Mouse (Mus musculus) liver, embryonic 13.5 days (tissue): Measurements from ENCODE around the gene Cd300a. TPM values are rescaled to one million over a fixed set of nuclear protein-coding genes. Genes with fewer than 3 reads are reported as not detected.
"Not testable (repeated sequence)": the region's sequence is repeated elsewhere in the genome, so short reads cannot be mapped to it uniquely, and the experiment has no call there.

ENCODE experiments used
- ATAC-seq: fragments of 200-750 bp; cut with Nextera tagmentation; 2 replicates; pipeline ENCODE4 v1.8.0; 2017; ENCODE audit warnings: low read depth, mild to moderate bottlenecking, moderate number of reproducible peaks, moderate library complexity
- DNase-seq: peaks from one replicate; pipeline ENCODE4 v3.0.0; 2022
- H3K27ac ChIP-seq: fragments of 300-500 bp; sonication (generic); 2 replicates; pipeline ENCODE4 v1.5.1; 2015; ENCODE audit warnings: moderate library complexity, mild to moderate bottlenecking, inconsistent platforms
- H3K27me3 ChIP-seq: fragments of 300-500 bp; sonication (generic); 2 replicates; pipeline ENCODE4 v1.6.1; 2015; ENCODE audit warnings: mild to moderate bottlenecking, inconsistent platforms
- H3K36me3 ChIP-seq: fragments of 300-500 bp; sonication (generic); 2 replicates; pipeline ENCODE4 v1.6.1; 2015; ENCODE audit warnings: mild to moderate bottlenecking, inconsistent platforms
- H3K4me1 ChIP-seq: fragments of 300-500 bp; sonication (generic); replicated peaks from 2 replicates; pipeline ENCODE4 v1.6.1; 2015; ENCODE audit warnings: inconsistent platforms
- H3K4me2 ChIP-seq: fragments of 300-500 bp; sonication (generic); 2 replicates; pipeline ENCODE4 v1.6.1; 2015; ENCODE audit warnings: inconsistent platforms, mild to moderate bottlenecking, moderate library complexity
- H3K4me3 ChIP-seq: fragments of 300-500 bp; sonication (generic); replicated peaks from 2 replicates; pipeline ENCODE4 v1.5.1; 2015; ENCODE audit warnings: mild to moderate bottlenecking, inconsistent platforms
- H3K9ac ChIP-seq: fragments of 300-500 bp; sonication (generic); 2 replicates; pipeline ENCODE4 v1.6.1; 2015; ENCODE audit warnings: mild to moderate bottlenecking, inconsistent platforms
- H3K9me3 ChIP-seq: fragments of 300-500 bp; sonication (generic); replicated peaks from 2 replicates; pipeline ENCODE4 v1.6.1; 2016; ENCODE audit warnings: inconsistent platforms
- WGBS: fragments of 180-500 bp; shearing (Covaris S2); methylation state at CpG from one replicate; pipeline ENCODE4 v1.1.7; 2015; ENCODE audit not compliant: insufficient replicate concordance; 5-methylcytosine and 5-hydroxymethylcytosine counted together
- polyA plus RNA-seq: library from polyadenylated mRNA; unstranded; fragments of >200 nt; fragmentation: Nextera tagmentation; extraction: Ambion mirVana; gene quantifications from 2 replicates; pipeline ENCODE4 v1.2.1, GENCODE M21; 2015

Gene Cd300a
- polyA plus RNA-seq, 1 experiment from 2014 or later = 5.5 TPM

DNA sequence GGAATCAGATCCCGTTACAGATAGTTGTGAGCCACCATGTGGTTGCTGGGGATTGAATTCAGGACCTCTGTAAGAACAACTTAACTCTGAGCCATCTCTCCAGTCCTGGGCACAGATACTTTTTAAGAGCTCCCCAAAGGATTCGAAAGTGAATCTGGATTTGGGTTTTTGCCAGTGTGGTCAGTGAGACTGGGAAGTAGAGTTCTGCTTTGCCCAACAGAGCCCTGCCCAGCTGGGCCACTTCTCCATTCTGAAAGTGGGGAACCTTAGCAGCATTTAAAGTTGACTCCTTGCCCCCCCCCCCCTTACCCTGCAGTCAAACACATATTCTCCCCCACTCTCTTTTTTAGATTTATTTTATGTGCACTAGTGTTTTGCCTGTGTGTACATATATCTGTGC, 10.2 kb upstream of the Cd300a start:
- Histone ChIP-seq H3K4me1 (peaks cover 28% of the 10 kb centered on the region), H3K4me3 (no peak overlapping the region), H3K9ac (no peak overlapping the region), H3K36me3 (no peaks in the 10 kb centered on the region), H3K4me2 (no peak overlapping the region), H3K9me3 (no peaks in the 10 kb centered on the region), H3K27me3 (no peaks in the 10 kb centered on the region), H3K27ac (no peak overlapping the region)
- 43% methylated on average over 2 of the region's 2 CpGs for WGBS
- no peak for DNase-seq
- ATAC-seq = no peak

DNA sequence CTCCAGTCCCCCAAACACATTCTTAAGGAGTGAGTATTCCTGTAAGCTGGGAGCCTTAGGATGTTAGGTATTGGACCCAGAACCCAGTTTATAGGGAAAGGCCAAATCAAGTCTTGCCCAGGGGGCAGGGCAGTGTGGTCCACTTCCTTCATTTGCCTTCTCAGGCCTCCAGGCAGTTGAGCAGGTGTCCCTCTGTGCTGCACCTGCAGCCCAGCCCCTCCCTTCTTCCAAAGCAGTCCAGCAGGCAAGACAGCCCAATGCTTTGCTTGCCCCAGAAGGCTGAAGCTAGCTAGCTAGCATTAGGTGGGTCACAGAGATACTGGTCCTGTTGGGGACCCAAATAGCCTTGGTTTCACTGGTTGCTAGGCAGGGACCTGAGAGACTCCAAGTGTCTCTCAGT, 9.7 kb upstream of the Cd300a start:
- no peak overlapping the region for H3K27ac ChIP-seq

DNA sequence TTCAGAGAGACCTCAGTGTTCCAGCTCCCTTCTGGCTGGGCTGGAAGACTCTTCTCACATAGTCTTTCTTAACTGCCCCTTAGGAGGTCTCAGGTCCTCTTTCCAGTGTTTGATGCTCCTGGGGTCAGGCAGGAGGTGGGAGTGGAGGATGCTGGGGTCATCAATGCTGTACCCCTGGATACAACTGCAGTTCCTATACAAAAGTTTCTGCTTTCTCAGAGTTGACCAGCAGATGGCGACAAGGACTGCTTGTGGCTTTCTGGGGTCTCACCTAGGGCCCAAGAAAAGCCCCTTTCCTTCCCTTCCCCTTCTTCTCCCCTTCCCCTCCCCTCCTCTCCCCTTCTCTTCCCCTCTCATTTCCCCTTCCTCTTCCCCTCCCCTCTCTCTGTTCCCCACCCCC, 9.3 kb upstream of the Cd300a start:
- H3K4me2 ChIP-seq = no peak overlapping the region
- H3K9ac ChIP-seq = no peak overlapping the region
- no peak overlapping the region for H3K4me3 ChIP-seq
- DNase-seq (no peak), ATAC-seq (no peak)
- 0% methylated on average over 1 of the region's 1 CpGs for WGBS
- H3K36me3 ChIP-seq = no peaks in the 10 kb centered on the region
- no peaks in the 10 kb centered on the region for H3K9me3 ChIP-seq
- H3K4me1 ChIP-seq = peaks cover 24% of the 10 kb centered on the region; the same call in 1 of the 2 replicates
- H3K27ac ChIP-seq = no peak overlapping the region
- no peaks in the 10 kb centered on the region for H3K27me3 ChIP-seq

More for the DNA sequence above, 9.7 kb upstream of the Cd300a start:
- ATAC-seq (no peak), DNase-seq (no peak)
- H3K4me1 ChIP-seq = peaks cover 24% of the 10 kb centered on the region
- no peaks in the 10 kb centered on the region for H3K9me3 ChIP-seq
- H3K4me2 ChIP-seq = no peak overlapping the region
- no peaks in the 10 kb centered on the region for H3K36me3 ChIP-seq
- no peaks in the 10 kb centered on the region for H3K27me3 ChIP-seq
- H3K9ac ChIP-seq = no peak overlapping the region
- H3K4me3 ChIP-seq = no peak overlapping the region

DNA sequence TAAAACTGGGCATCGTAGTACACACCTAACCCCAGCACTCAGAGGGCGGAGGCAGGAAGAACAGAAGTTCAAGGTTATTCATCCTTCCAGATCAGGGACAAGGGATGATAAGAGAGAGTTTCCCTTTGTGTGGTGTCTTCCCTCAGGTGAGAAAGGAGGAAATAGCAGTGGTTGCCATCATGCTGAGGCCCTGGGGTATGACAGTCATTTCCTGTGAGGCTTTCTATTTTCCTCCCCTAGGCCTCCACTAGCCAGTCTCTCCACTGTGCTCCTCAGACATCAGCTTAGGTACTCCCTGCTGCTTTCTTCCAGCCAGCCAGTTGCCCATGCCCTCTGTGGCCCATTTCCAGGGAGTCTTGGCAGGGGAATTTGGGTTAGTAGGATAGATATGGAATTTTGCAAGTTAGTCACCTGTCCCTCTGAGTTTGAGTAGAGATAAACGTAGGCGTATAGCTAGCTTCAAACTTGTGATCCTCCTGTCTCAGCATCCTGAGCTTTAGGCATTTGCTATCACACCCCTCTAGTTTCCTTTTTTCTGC, 6.5 kb upstream of the Cd300a start:
- Histone ChIP-seq H3K9ac (no peak overlapping the region), H3K4me2 (no peak overlapping the region), H3K4me3 (no peak overlapping the region), H3K9me3 (no peaks in the 10 kb centered on the region), H3K27me3 (no peaks in the 10 kb centered on the region), H3K27ac (no peak overlapping the region), H3K4me1 (peaks cover 14% of the 10 kb centered on the region), H3K36me3 (no peaks in the 10 kb centered on the region)
- 73% methylated on average over 4 of the region's 4 CpGs for WGBS
- DNase-seq = no peak
- no peak for ATAC-seq

DNA sequence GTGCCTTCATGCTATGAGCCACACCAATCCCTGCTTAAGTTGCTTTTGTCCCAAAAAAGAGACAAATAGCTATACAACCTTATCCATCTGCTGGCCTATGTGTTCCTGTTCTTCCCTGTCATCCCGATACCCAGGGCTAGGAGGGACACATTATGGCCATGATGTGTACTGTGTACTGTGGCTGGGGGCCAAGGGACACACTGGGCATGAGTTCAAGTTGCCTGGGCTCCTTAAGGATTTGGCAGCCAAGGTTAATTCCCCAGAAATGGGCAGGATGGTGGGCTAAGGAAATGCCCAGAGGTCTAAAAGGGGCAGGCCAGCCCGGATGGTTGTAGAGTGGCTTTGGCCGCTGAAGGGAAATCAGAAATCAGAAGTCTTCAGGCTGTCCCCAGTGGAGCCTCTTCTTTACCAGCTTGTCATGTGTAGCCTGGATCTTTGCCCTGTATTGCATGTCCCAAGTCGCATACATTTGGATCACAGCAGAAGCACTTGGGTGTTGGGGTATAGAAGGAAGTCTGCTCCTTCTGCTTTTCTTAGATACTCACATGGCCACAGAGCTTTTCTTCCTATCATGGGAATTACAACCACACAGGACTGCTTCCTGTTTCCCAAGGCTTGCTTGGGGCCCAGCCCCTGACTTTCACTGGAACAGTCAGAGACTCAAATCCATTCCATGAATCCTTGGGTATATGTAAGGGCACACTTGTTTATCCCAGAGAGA, 5.3 kb upstream of the Cd300a start:
- H3K9ac ChIP-seq = no peak overlapping the region
- no peaks in the 10 kb centered on the region for H3K36me3 ChIP-seq
- DNase-seq (no peak), ATAC-seq (no peak)
- no peaks in the 10 kb centered on the region for H3K27me3 ChIP-seq
- no peak overlapping the region for H3K4me2 ChIP-seq
- WGBS = 44% methylated on average over 4 of the region's 4 CpGs
- H3K27ac ChIP-seq = 0 out of 2 replicates have a peak overlapping the region, but pooled peaks have one; percentile 5
- H3K4me1 ChIP-seq = peaks cover 14% of the 10 kb centered on the region
- no peaks in the 10 kb centered on the region for H3K9me3 ChIP-seq
- H3K4me3 ChIP-seq = no peak overlapping the region

DNA sequence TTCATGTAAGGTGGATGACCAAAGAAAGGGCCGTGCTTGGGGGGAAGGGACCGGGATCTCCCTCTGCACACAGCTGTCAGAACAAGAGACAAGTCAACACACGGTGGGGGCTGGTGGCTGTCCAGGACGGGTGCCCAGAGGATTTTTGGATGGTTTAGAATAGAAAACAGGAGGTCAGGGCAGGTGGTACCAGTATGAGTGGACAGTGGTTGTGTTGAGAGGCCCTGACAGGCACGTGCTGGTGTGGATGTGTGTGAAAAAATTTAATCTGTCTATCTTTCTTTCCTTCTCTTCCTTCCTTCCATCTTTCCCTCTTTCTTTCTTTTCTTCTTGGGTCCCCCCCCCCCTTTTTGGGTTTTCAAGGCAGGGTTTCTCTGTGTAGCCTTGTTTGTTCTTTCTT, 701 bp downstream of the Cd300a start:
- peak overlapping the region; percentile 23 for H3K4me2 ChIP-seq
- H3K9me3 ChIP-seq = no peaks in the 10 kb centered on the region
- WGBS = 24% methylated on average over 5 of the region's 5 CpGs
- no peak overlapping the region for H3K27ac ChIP-seq
- H3K27me3 ChIP-seq = no peaks in the 10 kb centered on the region
- ATAC-seq (no peak), DNase-seq (no peak)
- no peaks in the 10 kb centered on the region for H3K36me3 ChIP-seq
- H3K4me3 ChIP-seq = peak overlapping the region; percentile 30
- H3K9ac ChIP-seq = peak overlapping the region; percentile 22; the same call in 1 of the 2 replicates
- peaks cover 5% of the 10 kb centered on the region for H3K4me1 ChIP-seq

DNA sequence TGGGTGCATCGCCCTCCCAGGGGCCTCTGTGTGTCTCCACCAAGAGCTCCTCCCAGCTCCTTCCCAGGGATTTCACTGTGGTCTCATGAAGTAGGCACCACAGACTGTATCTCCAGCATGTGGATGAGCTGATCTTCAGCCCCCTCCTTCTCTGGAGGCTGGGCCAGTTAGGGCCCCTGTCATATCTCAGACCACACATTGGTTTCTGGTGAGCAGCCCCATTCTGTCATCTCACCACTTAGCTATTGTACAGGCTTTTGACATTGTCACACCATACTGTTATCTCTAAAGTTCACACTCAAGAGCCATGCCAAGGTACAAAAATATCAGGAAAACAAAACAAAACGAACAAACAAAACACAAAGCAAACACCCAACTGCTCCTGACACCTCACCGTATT, 6.2 kb downstream of the Cd300a start:
- 28% methylated on average over 3 of the region's 3 CpGs for WGBS
- ATAC-seq (peak; percentile 92), DNase-seq (peak; percentile 48)
- no peak overlapping the region for H3K9ac ChIP-seq
- no peak overlapping the region for H3K4me2 ChIP-seq
- H3K4me1 ChIP-seq = peaks cover 23% of the 10 kb centered on the region
- peak overlapping the region; percentile 70 for H3K27ac ChIP-seq
- no peak overlapping the region for H3K4me3 ChIP-seq
- H3K9me3 ChIP-seq = no peaks in the 10 kb centered on the region
- no peaks in the 10 kb centered on the region for H3K27me3 ChIP-seq
- no peaks in the 10 kb centered on the region for H3K36me3 ChIP-seq

DNA sequence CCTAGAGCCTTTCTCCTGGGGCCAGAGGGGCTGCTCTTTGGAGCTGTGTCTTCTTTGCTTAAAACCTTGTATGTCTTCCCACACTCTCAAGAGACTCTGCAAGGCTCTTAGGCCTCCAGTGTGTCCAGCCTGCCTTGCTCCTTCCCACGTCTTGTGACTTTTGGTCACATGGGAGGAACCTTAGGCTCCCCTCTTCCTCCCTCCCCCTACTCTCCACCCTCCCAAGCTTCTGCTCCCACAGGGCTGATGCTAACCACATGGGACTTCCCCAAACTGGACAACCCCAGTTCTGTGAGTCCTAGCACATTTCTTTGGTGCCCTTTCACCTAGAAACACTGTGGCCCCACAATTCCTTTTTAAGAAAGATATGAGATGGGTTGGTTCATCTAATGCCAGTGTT, 8.2 kb downstream of the Cd300a start:
- H3K36me3 ChIP-seq = no peaks in the 10 kb centered on the region
- no peak overlapping the region for H3K9ac ChIP-seq
- H3K4me1 ChIP-seq = peaks cover 23% of the 10 kb centered on the region
- H3K4me3 ChIP-seq = no peak overlapping the region
- no peaks in the 10 kb centered on the region for H3K9me3 ChIP-seq
- WGBS = 21% methylated on average over 1 of the region's 1 CpGs
- no peaks in the 10 kb centered on the region for H3K27me3 ChIP-seq
- no peak for DNase-seq
- peak overlapping the region; percentile 47 for H3K27ac ChIP-seq
- H3K4me2 ChIP-seq = no peak overlapping the region
- no peak for ATAC-seq

DNA sequence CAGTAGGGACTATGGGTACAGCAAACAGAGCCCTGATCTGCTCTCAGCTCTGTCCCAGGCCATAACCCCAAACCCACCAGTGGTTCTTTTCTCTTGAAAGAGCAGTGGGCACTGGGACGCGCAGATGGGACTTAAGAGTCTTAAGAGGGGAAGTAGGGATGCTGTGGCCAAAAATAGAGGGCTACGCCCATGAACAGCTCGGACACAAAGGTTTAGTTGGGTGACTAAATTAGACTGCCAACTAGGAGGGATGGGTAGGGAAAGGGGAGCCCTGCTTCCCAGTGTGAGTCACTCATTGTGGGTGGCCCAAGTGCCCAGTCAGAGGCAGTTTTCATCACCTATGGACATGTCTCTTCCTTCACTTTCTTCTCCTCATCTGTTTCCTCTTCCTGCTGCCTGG, 13.4 kb downstream of the Cd300a start:
- H3K4me3 ChIP-seq = no peak overlapping the region
- H3K36me3 ChIP-seq = no peaks in the 10 kb centered on the region
- H3K27me3 ChIP-seq = no peaks in the 10 kb centered on the region
- H3K4me2 ChIP-seq = no peak overlapping the region
- WGBS = 67% methylated on average over 4 of the region's 4 CpGs
- 0 out of 2 replicates have a peak, but pooled peaks cover 5% of the 10 kb centered on the region for H3K4me1 ChIP-seq
- no peak overlapping the region for H3K27ac ChIP-seq
- ATAC-seq = no peak
- no peak overlapping the region for H3K9ac ChIP-seq
- DNase-seq = no peak
- no peaks in the 10 kb centered on the region for H3K9me3 ChIP-seq

DNA sequence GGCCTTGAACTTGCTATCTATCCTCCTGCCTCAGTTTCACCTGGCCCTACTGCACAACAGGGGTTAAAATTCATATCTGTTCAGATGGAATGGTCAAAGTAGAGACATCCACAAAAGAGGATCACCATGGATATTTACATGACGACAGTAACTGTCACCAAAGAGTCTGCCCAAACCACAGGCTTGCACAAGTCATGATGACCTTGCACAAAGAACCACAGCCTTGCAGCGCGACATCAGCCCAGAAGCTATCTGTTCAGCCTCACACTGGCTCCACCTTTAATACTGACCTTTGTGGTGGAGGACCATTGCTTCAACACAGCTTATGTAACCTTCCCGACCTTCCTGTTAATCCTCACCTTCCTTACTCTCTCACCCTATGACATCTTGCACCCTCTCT, 17.7 kb downstream of the Cd300a start:
- H3K9me3 ChIP-seq = no peaks in the 10 kb centered on the region
- no peak overlapping the region for H3K27ac ChIP-seq
- DNase-seq (peak; percentile 23), ATAC-seq (peak; percentile 60)
- H3K9ac ChIP-seq = no peak overlapping the region
- no peaks in the 10 kb centered on the region for H3K36me3 ChIP-seq
- 15% methylated on average over 4 of the region's 4 CpGs for WGBS
- H3K4me1 ChIP-seq = 0 out of 2 replicates have a peak, but pooled peaks cover 5% of the 10 kb centered on the region
- H3K4me3 ChIP-seq = no peak overlapping the region
- no peak overlapping the region for H3K4me2 ChIP-seq
- no peaks in the 10 kb centered on the region for H3K27me3 ChIP-seq

DNA sequence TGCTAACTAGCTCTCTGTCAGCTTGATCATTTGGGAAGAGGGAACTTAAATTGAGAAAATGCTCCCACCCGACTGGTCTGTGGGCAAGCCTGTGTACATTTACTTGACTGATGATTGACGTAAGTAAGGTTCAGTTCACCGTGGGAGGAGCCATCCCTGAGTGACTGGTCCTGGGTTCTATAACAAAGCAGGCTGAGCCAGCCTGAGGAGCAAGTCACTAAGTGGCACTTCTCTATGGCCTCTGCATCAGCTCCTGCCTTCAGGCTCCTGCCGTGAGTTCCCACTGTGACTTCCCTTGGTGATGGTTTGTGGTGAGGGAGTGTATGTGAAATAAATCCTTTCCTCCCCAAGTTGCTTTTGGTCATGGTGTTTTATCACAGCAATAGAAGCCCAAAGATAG, 18.2 kb downstream of the Cd300a start:
- ATAC-seq (no peak), DNase-seq (no peak)
- H3K4me2 ChIP-seq = no peak overlapping the region
- WGBS = 32% methylated on average over 4 of the region's 4 CpGs
- H3K27me3 ChIP-seq = no peaks in the 10 kb centered on the region
- H3K4me1 ChIP-seq = 0 out of 2 replicates have a peak, but pooled peaks cover 5% of the 10 kb centered on the region
- H3K27ac ChIP-seq = no peak overlapping the region
- H3K4me3 ChIP-seq = no peak overlapping the region
- no peaks in the 10 kb centered on the region for H3K36me3 ChIP-seq
- no peaks in the 10 kb centered on the region for H3K9me3 ChIP-seq
- H3K9ac ChIP-seq = no peak overlapping the region

DNA sequence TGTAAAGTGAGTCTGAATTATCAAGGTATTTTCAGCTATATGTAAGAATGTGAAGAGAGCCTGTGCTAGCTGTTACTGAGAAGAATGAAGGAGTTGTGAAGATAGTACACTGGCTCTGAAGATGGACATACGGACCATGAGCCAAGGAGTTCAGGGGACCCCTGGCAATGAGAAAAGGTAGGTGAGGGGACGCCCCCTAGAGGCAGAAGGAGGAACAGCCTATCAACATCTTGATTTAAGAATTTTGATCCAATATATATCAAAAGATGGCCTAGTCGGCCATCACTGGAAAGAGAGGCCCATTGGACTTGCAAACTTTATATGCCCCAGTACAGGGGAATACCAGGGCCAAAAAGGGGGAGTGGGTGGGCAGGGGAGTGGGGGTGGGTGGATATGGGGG, 19.7 kb downstream of the Cd300a start:
- H3K4me1 ChIP-seq, ATAC-seq, H3K9me3 ChIP-seq, H3K36me3 ChIP-seq, H3K9ac ChIP-seq, H3K27me3 ChIP-seq, H3K27ac ChIP-seq, H3K4me3 ChIP-seq, DNase-seq, H3K4me2 ChIP-seq: not testable (repeated sequence)
- WGBS = 31% methylated on average over 3 of the region's 3 CpGs
